Mouse (Mus musculus) limb, embryonic 15.5 days (tissue): Measurements from ENCODE around the gene Alyref2. TPM values are rescaled to one million over a fixed set of nuclear protein-coding genes. Genes with fewer than 3 reads are reported as not detected.

Source experiments
- ATAC-seq: fragments of 200-750 bp; cut with Nextera tagmentation; 2 replicates; pipeline ENCODE4 v1.8.0; 2017; ENCODE audit warnings: low read depth, moderate TSS enrichment; ENCODE audit not compliant: insufficient number of reproducible peaks, low FRiP score, low TSS enrichment
- H3K27ac ChIP-seq: fragments of 300-500 bp; sonication (generic); 2 replicates; pipeline ENCODE4 v1.5.1; 2015; ENCODE audit warnings: moderate library complexity, mild to moderate bottlenecking, inconsistent platforms
- H3K27me3 ChIP-seq: fragments of 300-500 bp; sonication (generic); 2 replicates; pipeline ENCODE4 v1.6.1; 2015; ENCODE audit warnings: inconsistent platforms
- H3K36me3 ChIP-seq: fragments of 300-500 bp; sonication (generic); 2 replicates; pipeline ENCODE4 v1.6.1; 2015; ENCODE audit warnings: inconsistent platforms
- H3K4me1 ChIP-seq: fragments of 300-500 bp; sonication (generic); 2 replicates; pipeline ENCODE4 v1.6.1; 2015; ENCODE audit warnings: inconsistent platforms
- H3K4me2 ChIP-seq: fragments of 300-500 bp; sonication (generic); 2 replicates; pipeline ENCODE4 v1.6.1; 2015; ENCODE audit warnings: mild to moderate bottlenecking, inconsistent platforms
- H3K4me3 ChIP-seq: fragments of 300-500 bp; sonication (generic); 2 replicates; pipeline ENCODE4 v1.5.1; 2015; ENCODE audit warnings: mild to moderate bottlenecking, inconsistent platforms
- H3K9ac ChIP-seq: fragments of 300-500 bp; sonication (generic); 2 replicates; pipeline ENCODE4 v1.6.1; 2015; ENCODE audit warnings: inconsistent platforms
- H3K9me3 ChIP-seq: fragments of 300-500 bp; sonication (generic); 2 replicates; pipeline ENCODE4 v1.6.1; 2016; ENCODE audit warnings: inconsistent platforms
- WGBS: fragments of 180-500 bp; shearing (Covaris S2); methylation state at CpG from one replicate; pipeline ENCODE4 v1.1.7; 2015; 5-methylcytosine and 5-hydroxymethylcytosine counted together
- polyA plus RNA-seq: library from polyadenylated mRNA; unstranded; fragments of >200 nt; fragmentation: Nextera tagmentation; extraction: Ambion mirVana; gene quantifications from 2 replicates; pipeline ENCODE4 v1.2.1, GENCODE M21; 2015

Alyref2 gene
- polyA plus RNA-seq, result 17.3 and 21.1 TPM in 2 replicates

DNA sequence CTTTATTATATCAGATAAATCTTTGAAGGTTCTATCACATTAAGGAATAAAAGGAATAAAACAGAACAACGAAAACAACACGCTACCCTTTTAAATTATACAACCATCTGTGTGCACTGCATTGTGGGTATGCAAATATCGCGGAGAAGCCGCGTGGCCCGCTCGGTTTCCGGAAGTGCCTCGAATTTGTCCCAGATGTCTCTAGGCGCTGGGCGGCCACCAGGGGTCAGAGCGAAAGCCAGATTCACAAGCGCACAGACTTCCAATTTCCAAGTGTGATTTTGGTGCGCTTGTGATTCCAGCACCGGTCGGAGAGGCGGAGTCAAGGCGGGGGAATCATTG lies at the start of gene Alyref2:
TSS of gene Alyref2 (plus strand) at position 229 of the 342 bp plus-strand sequence.
- peak within 1 kb of the TSS; percentile 96 for H3K27ac ChIP-seq
- peak within 1 kb of the TSS; percentile 70 for H3K4me2 ChIP-seq
- H3K27me3 ChIP-seq, result no peaks in the 10 kb centered on the region
- H3K4me3 ChIP-seq, result peak within 1 kb of the TSS; percentile 57
- peak within 1 kb of the TSS; percentile 65 for H3K9ac ChIP-seq
- H3K36me3 ChIP-seq, result no peaks in the 10 kb centered on the region
- H3K9me3 ChIP-seq, result no peaks in the 10 kb centered on the region
- WGBS, result under 1% methylated on average over 19 of the region's 19 CpGs
- H3K4me1 ChIP-seq, result peaks cover 7% of the 10 kb centered on the region
- peak; percentile 85 for ATAC-seq

- Histone ChIP-seq H3K27me3 (no peaks in the 10 kb centered on the region), H3K9me3 (no peaks in the 10 kb centered on the region), H3K27ac (no peak overlapping the region), H3K4me1 (no peaks in the 10 kb centered on the region), H3K4me2 (no peak overlapping the region), H3K36me3 (no peaks in the 10 kb centered on the region), H3K9ac (no peak overlapping the region), H3K4me3 (no peak overlapping the region)
- no peak for ATAC-seq
- WGBS, result 79% methylated on average over 6 of the region's 6 CpGs
Measured at GRCm38 (mm10) chr1:171454926-171455325, 48.4 kb upstream of the Alyref2 start.

- Histone ChIP-seq H3K4me3 (no peak overlapping the region), H3K27me3 (no peaks in the 10 kb centered on the region), H3K4me2 (no peak overlapping the region), H3K27ac (no peak overlapping the region), H3K36me3 (0 out of 2 replicates have a peak, but pooled peaks cover 4% of the 10 kb centered on the region), H3K9ac (no peak overlapping the region), H3K9me3 (no peaks in the 10 kb centered on the region), H3K4me1 (peaks cover 4% of the 10 kb centered on the region; the same call in 1 of the 2 replicates)
- no peak for ATAC-seq
- 95% methylated on average over 1 of the region's 1 CpGs for WGBS
Measured at GRCm38 (mm10) chr1:171457568-171457967, 45.7 kb upstream of the Alyref2 start.

DNA sequence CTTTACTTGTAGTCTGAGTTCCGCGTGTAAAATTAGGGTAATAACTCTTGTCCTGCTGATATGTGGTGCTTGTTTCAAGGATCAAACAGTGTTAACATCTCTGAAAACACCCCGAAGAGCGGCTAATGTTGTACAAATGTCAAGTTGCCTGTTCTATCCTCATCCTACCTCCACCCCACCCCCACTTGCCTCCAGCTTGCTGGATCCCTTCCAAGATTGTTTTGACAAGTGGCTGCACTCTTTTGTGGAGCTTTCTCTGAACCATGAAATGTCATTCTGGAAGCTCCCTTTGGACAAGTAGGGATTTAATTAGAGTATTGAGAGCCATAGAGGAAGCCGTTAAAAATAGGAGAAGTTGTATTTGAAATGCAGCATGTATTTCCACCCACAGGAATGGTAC lies 43.5 kb upstream of the Alyref2 start:
- 21% methylated on average over 5 of the region's 5 CpGs for WGBS
- no peak overlapping the region for H3K9ac ChIP-seq
- no peaks in the 10 kb centered on the region for H3K9me3 ChIP-seq
- H3K4me1 ChIP-seq, result peaks cover 4% of the 10 kb centered on the region; the same call in 1 of the 2 replicates
- H3K27me3 ChIP-seq, result no peaks in the 10 kb centered on the region
- H3K27ac ChIP-seq, result no peak overlapping the region
- ATAC-seq, result no peak
- H3K4me3 ChIP-seq, result no peak overlapping the region
- H3K36me3 ChIP-seq, result 0 out of 2 replicates have a peak, but pooled peaks cover 4% of the 10 kb centered on the region
- H3K4me2 ChIP-seq, result no peak overlapping the region

- Histone ChIP-seq H3K4me3 (no peak overlapping the region), H3K27me3 (no peaks in the 10 kb centered on the region), H3K27ac (no peak overlapping the region), H3K4me2 (no peak overlapping the region), H3K4me1 (peaks cover 4% of the 10 kb centered on the region; the same call in 1 of the 2 replicates), H3K9me3 (no peaks in the 10 kb centered on the region), H3K36me3 (0 out of 2 replicates have a peak, but pooled peaks cover 4% of the 10 kb centered on the region), H3K9ac (no peak overlapping the region)
- ATAC-seq, result no peak
- whole genome bisulfite sequencing, result 89% methylated on average over 22 of the region's 22 CpGs
Measured at GRCm38 (mm10) chr1:171460551-171461503, 42.5 kb upstream of the Alyref2 start.

DNA sequence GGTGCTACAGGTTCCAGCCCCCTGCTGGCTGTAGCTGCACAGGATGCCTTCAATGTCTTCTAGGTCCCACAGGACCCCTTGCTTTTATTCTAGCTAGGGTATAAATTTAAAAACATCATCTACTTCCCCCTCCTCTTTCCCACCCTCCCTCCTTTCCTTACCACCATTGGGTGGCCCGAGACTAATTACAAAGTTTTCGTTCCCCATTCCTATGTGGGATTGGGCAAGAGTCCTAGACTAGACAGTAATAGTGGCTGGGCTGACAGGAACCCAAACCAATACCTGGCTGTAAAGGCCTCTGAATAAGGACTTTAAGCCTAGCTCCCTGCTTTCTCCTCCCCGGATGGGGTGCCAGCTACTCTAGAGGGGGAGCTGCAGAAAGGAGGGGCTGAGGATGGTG lies 40.1 kb upstream of the Alyref2 start:
- ATAC-seq, result no peak
- no peak overlapping the region for H3K4me3 ChIP-seq
- peaks cover 4% of the 10 kb centered on the region; the same call in 1 of the 2 replicates for H3K4me1 ChIP-seq
- 0 out of 2 replicates have a peak, but pooled peaks cover 4% of the 10 kb centered on the region for H3K36me3 ChIP-seq
- no peaks in the 10 kb centered on the region for H3K9me3 ChIP-seq
- H3K27ac ChIP-seq, result no peak overlapping the region
- H3K27me3 ChIP-seq, result no peaks in the 10 kb centered on the region
- no peak overlapping the region for H3K9ac ChIP-seq
- no peak overlapping the region for H3K4me2 ChIP-seq
- WGBS, result 84% methylated on average over 3 of the region's 3 CpGs

DNA sequence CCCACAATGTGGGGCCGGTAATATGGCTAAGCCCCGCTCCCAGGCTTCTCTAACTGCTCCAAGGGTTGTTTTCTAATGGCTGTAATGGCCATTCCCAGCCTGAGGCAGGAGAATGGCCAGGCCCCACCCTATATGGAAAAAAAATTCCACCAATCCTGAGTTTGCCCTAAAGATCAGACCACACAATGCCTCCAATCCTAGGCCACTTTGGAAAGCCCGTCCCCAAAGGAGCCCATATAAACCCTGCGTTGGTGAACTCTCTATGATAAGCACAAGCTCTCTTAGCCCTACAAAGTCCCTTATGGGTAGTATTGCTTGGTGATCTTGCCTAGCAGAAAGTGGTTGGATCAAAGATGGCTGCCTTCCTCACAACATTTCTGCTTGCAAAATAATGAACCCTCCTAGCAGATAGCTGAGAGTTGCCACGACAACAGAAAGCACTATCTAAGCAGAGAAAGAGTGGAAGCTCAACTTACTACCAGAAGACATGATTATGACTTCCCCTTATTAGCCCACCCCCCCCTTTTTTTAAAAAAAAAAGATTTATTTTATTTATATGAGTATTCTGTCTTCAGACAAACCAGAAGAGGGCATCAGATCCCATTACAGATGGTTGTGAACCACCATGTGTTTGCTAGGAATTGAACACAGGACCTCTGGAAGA lies 37.4 kb upstream of the Alyref2 start:
- 90% methylated on average over 5 of the region's 5 CpGs for WGBS
- Histone ChIP-seq H3K4me3 (no peak overlapping the region), H3K9ac (no peak overlapping the region), H3K27me3 (no peaks in the 10 kb centered on the region), H3K27ac (no peak overlapping the region), H3K36me3 (0 out of 2 replicates have a peak, but pooled peaks cover 4% of the 10 kb centered on the region), H3K4me2 (no peak overlapping the region), H3K9me3 (no peaks in the 10 kb centered on the region), H3K4me1 (no peaks in the 10 kb centered on the region)
- no peak for ATAC-seq

GRCm38 (mm10) chr1:171466565-171466964 lies 36.7 kb upstream of the Alyref2 start:
- Histone ChIP-seq H3K27ac (no peak overlapping the region), H3K4me3 (no peak overlapping the region), H3K9ac (no peak overlapping the region), H3K27me3 (no peaks in the 10 kb centered on the region), H3K4me1 (no peaks in the 10 kb centered on the region), H3K4me2 (no peak overlapping the region), H3K9me3 (no peaks in the 10 kb centered on the region), H3K36me3 (0 out of 2 replicates have a peak, but pooled peaks cover 4% of the 10 kb centered on the region)
- ATAC-seq, result no peak
- 82% methylated on average over 4 of the region's 4 CpGs for WGBS

DNA sequence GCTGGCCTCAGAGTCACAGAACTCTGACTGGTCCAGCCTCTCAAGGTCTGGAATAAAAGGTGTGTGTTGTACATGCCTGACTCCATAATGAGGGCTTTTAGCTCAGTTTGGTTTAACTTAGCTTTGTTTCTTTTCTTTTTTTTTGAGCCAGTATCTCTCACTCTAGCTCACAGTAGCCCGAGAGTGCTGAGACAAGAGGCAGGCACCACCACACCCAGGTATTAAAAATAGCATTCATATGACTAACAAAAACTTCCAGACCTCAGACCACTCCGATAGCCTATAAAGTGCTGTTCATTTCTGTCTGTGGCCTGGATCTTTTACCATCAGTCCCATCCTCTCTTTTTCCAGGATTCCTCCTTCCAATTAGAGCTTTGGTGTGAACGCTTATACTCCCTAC lies 33.6 kb upstream of the Alyref2 start:
- no peak overlapping the region for H3K4me3 ChIP-seq
- no peak overlapping the region for H3K9ac ChIP-seq
- no peak for ATAC-seq
- no peak overlapping the region for H3K27ac ChIP-seq
- no peaks in the 10 kb centered on the region for H3K36me3 ChIP-seq
- no peak overlapping the region for H3K4me2 ChIP-seq
- no peaks in the 10 kb centered on the region for H3K4me1 ChIP-seq
- no peaks in the 10 kb centered on the region for H3K9me3 ChIP-seq
- H3K27me3 ChIP-seq, result no peaks in the 10 kb centered on the region
- WGBS, result 71% methylated on average over 3 of the region's 3 CpGs

DNA sequence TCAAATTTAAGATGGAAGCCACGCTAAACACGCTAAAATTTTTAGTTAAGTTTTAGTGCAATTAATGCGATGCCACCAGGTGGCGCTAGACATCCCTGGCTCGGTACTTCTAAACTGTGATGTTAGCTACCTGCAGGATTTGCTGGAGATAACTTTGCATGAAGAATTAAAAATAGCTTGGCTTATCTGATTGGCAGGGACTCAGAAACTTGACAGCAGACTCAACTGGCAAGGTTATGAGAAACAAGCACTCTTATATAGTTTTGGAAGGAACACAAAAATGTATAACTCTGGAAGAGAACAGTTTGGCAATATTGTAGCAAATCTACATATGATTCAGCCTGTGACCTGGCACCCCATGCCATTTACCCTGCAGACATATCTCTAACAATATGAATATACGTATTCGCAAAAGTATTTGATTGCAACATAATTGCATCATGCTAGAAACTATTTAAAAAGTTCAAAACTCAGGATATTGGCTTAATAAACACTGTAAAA lies 32.9 kb upstream of the Alyref2 start:
- Histone ChIP-seq H3K9ac (no peak overlapping the region), H3K36me3 (no peaks in the 10 kb centered on the region), H3K4me2 (no peak overlapping the region), H3K9me3 (no peaks in the 10 kb centered on the region), H3K27ac (no peak overlapping the region), H3K4me3 (no peak overlapping the region), H3K27me3 (no peaks in the 10 kb centered on the region), H3K4me1 (no peaks in the 10 kb centered on the region)
- ATAC-seq, result no peak
- 23% methylated on average over 7 of the region's 7 CpGs for WGBS

DNA sequence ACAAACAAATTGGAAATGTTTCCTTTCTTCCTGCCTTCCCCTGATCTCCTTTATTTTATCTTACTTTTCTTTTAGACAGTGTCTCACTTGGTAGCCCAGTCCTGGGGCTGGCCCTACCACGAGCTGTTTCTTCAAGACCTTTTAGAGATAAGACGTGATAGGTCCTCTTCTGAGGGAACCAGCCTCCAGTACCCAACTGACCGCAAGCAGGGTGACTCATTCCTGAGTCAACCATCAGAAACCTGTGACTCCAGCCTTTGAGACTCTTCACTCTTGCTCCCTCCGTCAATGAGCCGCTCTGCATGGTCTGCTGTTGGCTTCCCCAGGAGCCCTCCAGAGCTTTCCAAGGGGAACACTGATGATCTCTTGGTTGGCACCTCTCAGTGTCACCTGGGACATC lies 32.4 kb upstream of the Alyref2 start:
- WGBS, result 86% methylated on average over 5 of the region's 5 CpGs

GRCm38 (mm10) chr1:171471452-171471851 lies 31.8 kb upstream of the Alyref2 start:
- Histone ChIP-seq H3K9me3 (no peaks in the 10 kb centered on the region), H3K36me3 (no peaks in the 10 kb centered on the region), H3K4me3 (no peak overlapping the region), H3K27ac (no peak overlapping the region), H3K9ac (no peak overlapping the region), H3K4me1 (no peaks in the 10 kb centered on the region), H3K4me2 (no peak overlapping the region), H3K27me3 (no peaks in the 10 kb centered on the region)
- ATAC-seq, result no peak
- 73% methylated on average over 1 of the region's 1 CpGs for WGBS

More for the DNA sequence above, 32.4 kb upstream of the Alyref2 start:
- Histone ChIP-seq H3K9me3 (no peaks in the 10 kb centered on the region), H3K36me3 (no peaks in the 10 kb centered on the region), H3K4me3 (no peak overlapping the region), H3K27me3 (no peaks in the 10 kb centered on the region), H3K4me2 (no peak overlapping the region), H3K27ac (0 out of 2 replicates have a peak overlapping the region, but pooled peaks have one; percentile 39), H3K4me1 (no peaks in the 10 kb centered on the region), H3K9ac (no peak overlapping the region)
- no peak for ATAC-seq
